Mouse (Mus musculus) CH12.LX (cell line): ENCODE results near the gene Mien1. TPM values are rescaled to one million over a fixed set of nuclear protein-coding genes. Genes with fewer than 3 reads are reported as not detected.

Experiments
- DNase-seq: peaks from one replicate; pipeline ENCODE4 v3.0.0-alpha.2; 2013; ENCODE audit errors: extremely low read depth
- H3K27ac ChIP-seq: 2 replicates; pipeline ENCODE4 v1.5.1; 2012; ENCODE audit warnings: low read depth, mild to moderate bottlenecking, control low read depth, moderate library complexity; ENCODE audit not compliant: insufficient read depth
- H3K27me3 ChIP-seq: replicated peaks from 2 replicates; pipeline ENCODE3; 2012; ENCODE audit warnings: inconsistent platforms
- H3K36me3 ChIP-seq, 2 experiments: replicated peaks in 1 of 2; 2 replicates each; pipeline versions ENCODE3 to v1.6.1; 2012; ENCODE audit warnings: inconsistent platforms in 1 of 2, low read length in 1 of 2, mild to moderate bottlenecking in 1 of 2, mixed read lengths in 1 of 2, moderate library complexity in 1 of 2; ENCODE audit not compliant: control insufficient read depth in 1 of 2, insufficient read depth in 1 of 2
- H3K4me1 ChIP-seq, 2 experiments: 2 replicates each; pipeline ENCODE4 v1.6.1; 2012; ENCODE audit warnings: inconsistent platforms in 1 of 2, moderate library complexity in 1 of 2; ENCODE audit not compliant: insufficient read depth in 2 of 2, control insufficient read depth in 1 of 2
- H3K4me2 ChIP-seq: 2 replicates; pipeline ENCODE4 v1.6.1; 2012; ENCODE audit warnings: low read depth, mild to moderate bottlenecking, control low read depth; ENCODE audit not compliant: poor library complexity, insufficient read depth, severe bottlenecking
- H3K4me3 ChIP-seq, 3 experiments: fragments of 150-350 bp in 1 of 3; sonication (generic) in 1 of 3; replicated peaks in 1 of 3; 2 replicates each; pipeline versions ENCODE3 to v1.5.1; 2011 to 2012; ENCODE audit warnings: low read depth in 2 of 3, low read length in 2 of 3, mild to moderate bottlenecking in 2 of 3, moderate library complexity in 2 of 3, control low read depth in 1 of 3, improper control_type of control experiment in 1 of 3, inconsistent platforms in 1 of 3, mixed read lengths in 1 of 3; ENCODE audit not compliant: poor library complexity in 1 of 3
- H3K79me2 ChIP-seq: replicated peaks from 2 replicates; pipeline ENCODE4 v1.6.1; 2012; ENCODE audit warnings: mild to moderate bottlenecking, moderate library complexity; ENCODE audit not compliant: control insufficient read depth, poor library complexity, insufficient read depth, severe bottlenecking; ENCODE audit errors: extremely low read depth
- H3K9ac ChIP-seq: 2 replicates; pipeline ENCODE4 v1.6.1; 2012; ENCODE audit warnings: low read depth, mild to moderate bottlenecking, control low read depth, moderate library complexity; ENCODE audit not compliant: insufficient read depth
- H3K9me3 ChIP-seq: replicated peaks from 2 replicates; pipeline ENCODE3; 2012; ENCODE audit warnings: low read length, inconsistent platforms, mixed read lengths
- CHD1 ChIP-seq: IDR thresholded peaks from 2 replicates; pipeline ENCODE4 v1.6.1; 2012; ENCODE audit warnings: low read depth, low read length, improper control_type of control experiment, inconsistent platforms
- CHD2 ChIP-seq: IDR thresholded peaks from 2 replicates; pipeline ENCODE4 v1.6.1; 2011; ENCODE audit warnings: low read length, improper control_type of control experiment
- EP300 ChIP-seq: IDR thresholded peaks from 2 replicates; pipeline ENCODE4 v1.6.1; 2011; ENCODE audit warnings: low read length, improper control_type of control experiment
- ETS1 ChIP-seq: conservative IDR thresholded peaks from 2 replicates; pipeline ENCODE4 v1.6.1; 2012; ENCODE audit warnings: low read depth, mild to moderate bottlenecking, inconsistent platforms, low read length, improper control_type of control experiment, moderate library complexity
- IRF4 ChIP-seq: IDR thresholded peaks from 2 replicates; pipeline ENCODE4 v1.6.1; 2014; ENCODE audit warnings: low read depth, mild to moderate bottlenecking, inconsistent platforms, low read length, improper control_type of control experiment
- JUN ChIP-seq: IDR thresholded peaks from 2 replicates; pipeline ENCODE4 v1.6.1; 2011; ENCODE audit warnings: low read depth, mild to moderate bottlenecking, low read length, improper control_type of control experiment, moderate library complexity; ENCODE audit not compliant: insufficient read depth
- KAT2A ChIP-seq: IDR thresholded peaks from 2 replicates; pipeline ENCODE4 v1.6.1; 2012; ENCODE audit warnings: low read length, improper control_type of control experiment, inconsistent platforms; ENCODE audit not compliant: insufficient replicate concordance
- MAFK ChIP-seq: IDR thresholded peaks from 2 replicates; pipeline ENCODE4 v1.6.1; 2011; ENCODE audit warnings: low read length, improper control_type of control experiment; ENCODE audit not compliant: insufficient replicate concordance
- MAX ChIP-seq: IDR thresholded peaks from 2 replicates; pipeline ENCODE4 v1.6.1; 2011; ENCODE audit warnings: low read length, improper control_type of control experiment
- MAZ ChIP-seq: IDR thresholded peaks from 2 replicates; pipeline ENCODE4 v1.6.1; 2012; ENCODE audit warnings: low read depth, mild to moderate bottlenecking, inconsistent platforms, low read length, improper control_type of control experiment, moderate library complexity
- MYC ChIP-seq: IDR thresholded peaks from 2 replicates; pipeline ENCODE4 v1.6.1; 2011; ENCODE audit warnings: low read depth, mild to moderate bottlenecking, improper control_type of control experiment, low read length
- NELFE ChIP-seq: IDR thresholded peaks from 2 replicates; pipeline ENCODE4 v1.6.1; 2011; ENCODE audit warnings: low read depth, low read length, improper control_type of control experiment
- PAX5 ChIP-seq: IDR thresholded peaks from 2 replicates; pipeline ENCODE4 v1.6.1; 2012; ENCODE audit warnings: low read length, inconsistent platforms, mixed read lengths
- POLR2A ChIP-seq: IDR thresholded peaks from 2 replicates; pipeline ENCODE4 v1.6.1; 2011; ENCODE audit warnings: low read depth, mild to moderate bottlenecking, improper control_type of control experiment, low read length
- POLR2AphosphoS2 ChIP-seq: IDR thresholded peaks from 2 replicates; pipeline ENCODE4 v1.6.1; 2011; ENCODE audit warnings: low read depth, low read length, improper control_type of control experiment
- RAD21 ChIP-seq: IDR thresholded peaks from 2 replicates; pipeline ENCODE4 v1.6.1; 2011; ENCODE audit warnings: low read depth, mild to moderate bottlenecking, low read length, improper control_type of control experiment, moderate library complexity
- SMC3 ChIP-seq: IDR thresholded peaks from 2 replicates; pipeline ENCODE4 v1.6.1; 2011; ENCODE audit warnings: low read depth, low read length, improper control_type of control experiment
- TBP ChIP-seq: conservative IDR thresholded peaks from 2 replicates; pipeline ENCODE4 v1.6.1; 2011; ENCODE audit warnings: low read depth, low read length, improper control_type of control experiment
- UBTF ChIP-seq: IDR thresholded peaks from 2 replicates; pipeline ENCODE4 v1.6.1; 2012; ENCODE audit warnings: low read depth, mild to moderate bottlenecking, inconsistent platforms, low read length, improper control_type of control experiment, moderate library complexity
- USF1 ChIP-seq: IDR thresholded peaks from 2 replicates; pipeline ENCODE4 v1.6.1; 2014; ENCODE audit warnings: low read depth, mild to moderate bottlenecking, inconsistent platforms, low read length, improper control_type of control experiment
- ZC3H11A ChIP-seq: IDR thresholded peaks from 2 replicates; pipeline ENCODE4 v1.6.1; 2012; ENCODE audit warnings: low read depth, mild to moderate bottlenecking, inconsistent platforms, low read length, improper control_type of control experiment
- ZKSCAN1 ChIP-seq: IDR thresholded peaks from 2 replicates; pipeline ENCODE4 v1.6.1; 2012; ENCODE audit warnings: low read depth, inconsistent platforms, low read length, improper control_type of control experiment, borderline replicate concordance
- ZMIZ1 ChIP-seq: IDR thresholded peaks from 2 replicates; pipeline ENCODE4 v1.6.1; 2012; ENCODE audit warnings: low read depth, mild to moderate bottlenecking, inconsistent platforms, low read length, improper control_type of control experiment
- ZNF384 ChIP-seq: IDR thresholded peaks from 2 replicates; pipeline ENCODE4 v1.6.1; 2012; ENCODE audit warnings: low read depth, low read length, improper control_type of control experiment, inconsistent platforms
- dilution Hi-C: fragments of 300-500 bp; cut with MboI; formaldehyde crosslinking; loops from 2 replicates; pipeline ENCODE4 v1.14.3; 2020; ENCODE audit warnings: low sequenced_read_pairs; ENCODE audit not compliant: extremely low pct_unique_long_range_greater_than_20kb, extremely low pct_ligation_motif_present
- in situ Hi-C: fragments of 300-500 bp; cut with MboI; formaldehyde crosslinking; loops from 3 replicates; pipeline ENCODE4 v1.14.3; 2019; ENCODE audit warnings: low sequenced_read_pairs, low pct_ligation_motif_present, low pct_unique_long_range_greater_than_20kb, mixed read lengths
- polyA plus RNA-seq: library from polyadenylated mRNA; unstranded; fragments of >175 nt; gene quantifications from 2 replicates; pipeline ENCODE4 v1.2.1, GENCODE M21; 2012; ENCODE audit warnings: low read depth; ENCODE audit not compliant: insufficient read length
- total RNA-seq, 2 experiments: library from RNA; depleted of rRNA; stranded (reverse); fragments of 300-350 nt in 1 of 2; fragments of >200 nt in 1 of 2; gene quantifications; 2 replicates each; pipeline ENCODE4 v1.2.3; 2012 to 2014

The Mien1 gene
- total and polyA plus RNA-seq, 3 experiments: 84.7 to 129 (median 94.6) TPM

DNA sequence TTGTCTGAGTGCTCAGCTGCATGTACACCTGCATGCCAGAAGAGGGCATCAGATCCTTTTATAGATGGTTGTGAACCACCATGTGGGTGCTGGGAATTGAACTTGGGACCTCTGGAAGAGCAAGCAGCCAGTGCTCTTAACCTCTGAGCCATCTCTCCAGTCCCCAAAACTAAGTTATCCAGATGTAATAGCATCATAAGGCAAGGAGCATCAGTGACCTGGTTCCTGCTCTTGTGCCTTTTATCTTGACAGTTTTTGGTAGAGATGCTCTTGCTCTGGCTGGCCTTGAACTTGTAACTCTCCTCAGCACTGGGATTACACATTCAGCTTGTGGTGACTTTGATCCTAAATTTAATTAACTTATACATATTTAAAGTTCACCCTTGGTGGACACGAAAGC, 4.9 kb upstream of the Mien1 start:
- no peaks in the 10 kb centered on the region for H3K79me2 ChIP-seq
- no peak overlapping the region for H3K4me2 ChIP-seq
- H3K36me3 ChIP-seq: no peaks in the 10 kb centered on the region
- no peak overlapping the region for H3K27ac ChIP-seq
- H3K9me3 ChIP-seq: peaks cover 6% of the 10 kb centered on the region
- H3K4me3 ChIP-seq: no peak overlapping the region
- dilution Hi-C loops (no loop called here), in situ Hi-C loops (no loop called here)
- peaks cover 3 to 18% of the 10 kb centered on the region in 2 experiments for H3K4me1 ChIP-seq
- DNase-seq: no peak
- no peak overlapping the region for H3K9ac ChIP-seq
- no peaks in the 10 kb centered on the region for H3K27me3 ChIP-seq
- TF ChIP-seq IRF4: no peak
- no peak for TF ChIP-seq MAZ
- TF ChIP-seq ZC3H11A: no peak
- no peak for TF ChIP-seq KAT2A
- no peak for TF ChIP-seq ETS1
- TF ChIP-seq POLR2A: no peak
- no peak for TF ChIP-seq CHD2
- TF ChIP-seq ZMIZ1: no peak
- TF ChIP-seq RAD21: no peak
- TF ChIP-seq ZKSCAN1: no peak
- no peak; the same call in 1 of the 2 replicates for TF ChIP-seq SMC3
- TF ChIP-seq TBP: no peak
- no peak for TF ChIP-seq CHD1
- TF ChIP-seq PAX5: no peak
- TF ChIP-seq POLR2AphosphoS2: no peak
- no peak for TF ChIP-seq MAFK
- TF ChIP-seq USF1: no peak

DNA sequence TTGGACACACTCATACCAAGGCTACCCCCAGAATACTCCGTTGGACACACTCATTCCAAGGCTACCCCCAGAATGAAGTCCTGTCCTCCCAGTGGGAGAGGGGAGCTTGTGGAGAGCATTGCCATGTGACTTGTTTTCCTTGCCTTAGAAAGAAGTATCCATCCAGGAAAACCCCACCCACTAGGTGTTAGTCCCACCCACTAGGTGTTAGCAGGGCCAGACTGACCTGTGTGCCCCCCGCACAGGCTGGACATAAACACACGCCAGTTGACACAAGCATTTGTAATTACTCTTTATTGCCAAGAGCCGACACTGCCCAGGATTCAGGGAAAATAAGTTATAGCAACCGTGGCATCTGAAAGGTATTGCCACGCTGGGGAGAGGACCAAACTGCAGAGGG, 1.4 kb downstream of the Mien1 start:
- dilution Hi-C loops (no loop called here), in situ Hi-C loops (no loop called here)
- no peak overlapping the region for H3K4me3 ChIP-seq

More for the DNA sequence above, 1.4 kb downstream of the Mien1 start:
- H3K9me3 ChIP-seq: peaks cover 2% of the 10 kb centered on the region
- peaks cover 0 to 10% of the 10 kb centered on the region in 2 experiments; a peak in 3 of 4 replicates for H3K4me1 ChIP-seq
- no peak overlapping the region for H3K9ac ChIP-seq
- no peaks in the 10 kb centered on the region for H3K27me3 ChIP-seq
- peak overlapping the region; percentile 50; the same call in 1 of the 2 replicates for H3K4me2 ChIP-seq
- TF ChIP-seq POLR2A: no peak
- TF ChIP-seq ZMIZ1: no peak
- no peak for TF ChIP-seq ZKSCAN1
- no peak for TF ChIP-seq ETS1
- TF ChIP-seq USF1: no peak
- no peak for TF ChIP-seq SMC3
- no peak for TF ChIP-seq JUN
- no peak for TF ChIP-seq UBTF
- no peak for TF ChIP-seq POLR2AphosphoS2
- no peak for TF ChIP-seq IRF4
- no peak for TF ChIP-seq MAX
- no peak for TF ChIP-seq NELFE
- no peak for TF ChIP-seq MYC
- TF ChIP-seq ZNF384: no peak
- TF ChIP-seq EP300: no peak
- TF ChIP-seq, all 38 proteins: peak for 0
- H3K79me2 ChIP-seq: no peaks in the 10 kb centered on the region
- H3K27ac ChIP-seq: no peak overlapping the region
- DNase-seq: no peak
- peaks cover 4 to 21% of the 10 kb centered on the region in 2 experiments for H3K36me3 ChIP-seq
